Mouse (Mus musculus): Measurements from ENCODE around the gene Txndc11. TPM values are rescaled to one million over a fixed set of nuclear protein-coding genes. Genes with fewer than 3 reads are reported as not detected.
"Not testable (repeated sequence)": the region's sequence is repeated elsewhere in the genome, so short reads cannot be mapped to it uniquely, and the experiment has no call there.

The Txndc11 gene
- polyA plus RNA-seq, 1 experiment from 2014 or later, result 39.8 TPM

DNA sequence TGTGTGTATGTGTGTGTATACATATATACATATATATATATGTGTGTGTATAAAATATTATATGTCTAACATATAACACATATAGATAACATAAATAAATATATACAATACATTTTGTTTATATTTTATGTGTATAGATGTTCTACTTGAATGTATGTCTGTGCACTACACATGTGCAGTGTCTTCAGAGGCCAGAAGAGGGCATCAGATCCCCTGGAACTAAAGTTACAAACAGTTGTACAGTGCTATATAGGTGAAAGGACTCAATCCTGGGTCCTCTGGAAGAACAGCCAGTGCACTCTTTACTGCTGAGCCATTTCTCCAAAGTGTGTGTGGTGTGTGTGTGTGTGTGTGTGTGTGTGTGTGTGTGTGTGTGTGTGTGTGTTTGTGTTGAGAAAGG, 20.1 kb upstream of the Txndc11 start:
- Histone ChIP-seq H3K9me3 (0 out of 2 replicates have a peak, but pooled peaks cover 8% of the 10 kb centered on the region), H3K9ac (no peak overlapping the region), H3K4me3 (no peak overlapping the region), H3K4me1 (no peaks in the 10 kb centered on the region), H3K27me3 (no peaks in the 10 kb centered on the region), H3K36me3 (peaks cover 72% of the 10 kb centered on the region), H3K27ac (no peak overlapping the region), H3K4me2 (replicated peaks) (no peak overlapping the region)
- ATAC-seq (ENCODE audit: low FRiP score, low read depth), result no peak

DNA sequence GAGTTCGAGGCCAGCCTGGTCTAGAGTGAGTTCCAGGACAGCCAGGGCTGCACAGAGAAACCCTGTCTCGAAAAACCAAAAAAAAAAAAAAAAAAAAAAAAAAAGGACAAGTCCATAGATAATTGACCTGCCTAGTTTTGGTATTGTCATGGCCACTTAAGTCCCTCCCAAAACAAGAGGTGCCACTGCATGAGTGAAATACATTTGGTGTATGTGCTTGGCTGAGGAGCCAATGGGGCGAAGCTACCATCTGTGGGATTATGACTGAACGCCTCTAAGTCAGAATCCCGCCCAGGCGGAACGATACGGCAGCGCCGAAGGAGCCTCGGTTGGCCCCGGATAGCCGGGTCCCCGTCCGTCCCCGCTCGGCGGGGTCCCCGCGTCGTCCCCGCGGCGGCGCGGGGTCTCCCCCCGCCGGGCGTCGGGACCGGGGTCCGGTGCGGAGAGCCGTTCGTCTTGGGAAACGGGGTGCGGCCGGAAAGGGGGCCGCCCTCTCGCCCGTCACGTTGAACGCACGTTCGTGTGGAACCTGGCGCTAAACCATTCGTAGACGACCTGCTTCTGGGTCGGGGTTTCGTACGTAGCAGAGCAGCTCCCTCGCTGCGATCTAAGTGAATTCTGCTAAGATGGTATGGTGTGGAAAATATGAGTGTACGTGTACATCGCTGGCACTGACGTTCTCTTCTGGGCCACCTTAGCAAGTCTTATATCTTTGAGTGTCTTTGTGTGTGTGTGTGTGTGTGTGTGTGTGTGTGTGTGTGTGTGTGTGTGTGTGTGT, 9.4 kb upstream of the Txndc11 start:
- not testable (repeated sequence) for H3K9me3 ChIP-seq; ATAC-seq (ENCODE audit: low FRiP score, low read depth); H3K4me2 ChIP-seq (replicated peaks); H3K27ac ChIP-seq; H3K9ac ChIP-seq; H3K4me3 ChIP-seq; H3K4me1 ChIP-seq; H3K27me3 ChIP-seq
- 12% methylated on average over 56 of the region's 56 CpGs for WGBS
- peaks cover 71% of the 10 kb centered on the region for H3K36me3 ChIP-seq

DNA sequence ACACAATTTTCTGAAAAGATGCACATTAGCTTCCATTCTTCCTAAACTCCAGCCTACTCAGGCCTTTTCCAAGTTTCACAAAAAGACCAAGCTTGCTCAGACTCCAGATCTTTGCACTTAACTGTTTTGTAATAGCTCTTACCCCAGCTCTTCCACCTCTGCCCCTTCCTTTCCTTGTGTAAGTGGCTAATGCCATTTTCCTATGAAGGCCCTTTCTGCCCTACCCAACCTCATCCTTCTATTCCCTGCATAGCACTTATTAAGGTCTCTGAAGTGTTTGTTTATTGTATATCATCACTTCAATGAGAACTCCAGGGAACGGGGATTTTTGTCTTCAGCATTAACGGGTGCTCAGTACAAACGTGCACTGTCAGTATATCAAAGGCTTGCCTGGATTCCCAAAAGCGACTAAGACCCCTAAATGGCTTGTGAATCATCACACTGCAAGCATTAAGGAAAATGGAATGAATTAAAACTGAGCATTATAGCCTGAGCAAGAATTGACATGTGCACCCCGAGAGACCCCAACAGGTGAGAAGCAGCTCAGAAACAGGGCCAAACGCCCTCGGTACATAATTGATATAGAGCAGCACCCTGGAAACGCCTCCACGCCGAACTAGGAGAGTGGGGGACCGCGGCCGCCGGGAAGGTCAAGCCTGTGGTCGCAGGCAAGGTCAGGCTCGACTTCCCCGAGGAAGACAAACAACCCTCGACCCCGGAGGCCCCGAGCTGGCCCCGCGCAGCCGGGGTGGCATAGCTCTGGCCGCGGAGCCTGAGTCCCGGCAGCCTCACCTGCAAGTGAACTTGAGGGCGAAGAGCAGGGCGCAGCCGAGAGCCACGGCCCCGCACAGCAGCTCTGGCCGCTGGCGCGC, 738 bp downstream of the Txndc11 start:
- Histone ChIP-seq H3K4me3 (peak overlapping the region; percentile 98), H3K27ac (peak overlapping the region; percentile 87), H3K27me3 (no peaks in the 10 kb centered on the region), H3K9ac (peak overlapping the region; percentile 95), H3K4me2 (replicated peaks) (peak overlapping the region; percentile 77), H3K36me3 (peaks cover 19% of the 10 kb centered on the region), H3K4me1 (peaks cover 30% of the 10 kb centered on the region), H3K9me3 (no peaks in the 10 kb centered on the region)
- WGBS, result under 1% methylated on average over 34 of the region's 34 CpGs
- no peak for ATAC-seq (ENCODE audit: low FRiP score, low read depth)

DNA sequence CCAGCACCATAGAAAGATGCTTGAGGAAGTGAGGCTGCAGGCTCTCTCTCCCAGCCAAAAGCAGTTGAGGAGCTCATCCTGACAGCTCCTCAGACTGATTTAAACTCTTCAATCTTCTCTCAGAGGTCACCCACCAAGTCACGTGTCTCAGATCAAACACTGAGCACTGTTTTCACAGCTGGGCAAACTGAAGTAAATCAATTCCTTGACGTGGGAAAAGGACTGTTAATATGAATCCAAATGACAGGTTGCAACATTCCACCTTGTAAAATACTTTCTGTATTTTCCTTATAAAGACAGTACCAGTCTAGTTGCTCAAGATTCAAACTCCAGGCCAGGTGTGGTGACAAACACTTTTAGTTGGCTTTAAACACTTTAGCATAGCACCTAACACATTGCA, 1.6 kb downstream of the Txndc11 start:
- peak overlapping the region; percentile 77 for H3K4me2 ChIP-seq (replicated peaks)
- ATAC-seq (ENCODE audit: low FRiP score, low read depth), result no peak
- peaks cover 30% of the 10 kb centered on the region for H3K4me1 ChIP-seq
- WGBS, result 7% methylated on average over 2 of the region's 2 CpGs
- H3K27me3 ChIP-seq, result no peaks in the 10 kb centered on the region
- peaks cover 22% of the 10 kb centered on the region for H3K36me3 ChIP-seq
- H3K9me3 ChIP-seq, result no peaks in the 10 kb centered on the region
- H3K27ac ChIP-seq, result no peak overlapping the region
- peak overlapping the region; percentile 95 for H3K9ac ChIP-seq
- H3K4me3 ChIP-seq, result peak overlapping the region; percentile 98

DNA sequence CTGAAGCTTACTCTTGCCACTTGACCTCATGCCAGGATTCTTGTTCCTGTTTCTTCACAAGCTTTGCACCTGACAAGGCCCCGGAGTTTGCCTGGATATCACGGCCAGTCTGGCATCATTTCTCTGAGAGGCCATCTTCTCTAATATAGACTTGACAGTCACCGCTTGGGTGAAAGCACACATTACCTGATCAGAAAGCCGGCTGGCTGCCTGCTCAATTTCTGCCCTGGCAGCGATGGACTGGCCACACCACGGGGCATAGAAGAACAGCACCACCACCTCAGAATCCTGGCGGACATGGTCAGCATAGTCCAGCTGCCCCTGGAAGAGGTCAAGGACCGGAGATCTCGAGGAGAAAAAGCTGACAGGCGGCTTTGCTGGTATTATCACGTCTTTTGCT, 6.1 kb downstream of the Txndc11 start:
- 92% methylated on average over 11 of the region's 11 CpGs for WGBS
- no peak overlapping the region for H3K27ac ChIP-seq
- no peak overlapping the region for H3K4me2 ChIP-seq (replicated peaks)
- no peak for ATAC-seq (ENCODE audit: low FRiP score, low read depth)
- H3K9me3 ChIP-seq, result no peaks in the 10 kb centered on the region
- no peak overlapping the region for H3K4me3 ChIP-seq
- peaks cover 43% of the 10 kb centered on the region for H3K36me3 ChIP-seq
- H3K9ac ChIP-seq, result 0 out of 2 replicates have a peak overlapping the region, but pooled peaks have one; percentile 9
- H3K4me1 ChIP-seq, result peaks cover 17% of the 10 kb centered on the region
- H3K27me3 ChIP-seq, result no peaks in the 10 kb centered on the region

DNA sequence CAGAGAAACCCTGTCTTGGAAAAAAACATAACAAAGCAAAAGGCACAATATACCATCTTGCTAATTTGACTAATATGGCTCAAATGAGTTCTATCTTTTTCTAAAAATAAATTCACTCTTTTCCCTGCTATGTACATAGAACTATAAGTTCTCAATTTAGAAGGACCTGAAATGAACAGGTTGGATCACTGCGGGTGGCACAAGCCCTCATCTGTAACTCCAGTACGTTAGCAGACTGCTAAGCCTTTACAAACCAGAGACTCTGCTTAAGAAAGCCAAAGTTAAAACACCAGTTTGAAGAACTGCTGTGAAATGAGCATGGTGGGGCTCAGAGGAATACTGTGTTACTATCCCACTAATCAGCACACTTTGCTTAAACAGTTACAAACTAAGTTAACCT, 9.1 kb downstream of the Txndc11 start:
- ATAC-seq (ENCODE audit: low FRiP score, low read depth), result no peak
- Histone ChIP-seq H3K27ac (no peak overlapping the region), H3K4me3 (no peak overlapping the region), H3K36me3 (peaks cover 65% of the 10 kb centered on the region), H3K27me3 (no peaks in the 10 kb centered on the region), H3K4me1 (no peaks in the 10 kb centered on the region), H3K9ac (no peak overlapping the region), H3K4me2 (replicated peaks) (no peak overlapping the region), H3K9me3 (no peaks in the 10 kb centered on the region)
- 88% methylated on average over 2 of the region's 2 CpGs for WGBS

DNA sequence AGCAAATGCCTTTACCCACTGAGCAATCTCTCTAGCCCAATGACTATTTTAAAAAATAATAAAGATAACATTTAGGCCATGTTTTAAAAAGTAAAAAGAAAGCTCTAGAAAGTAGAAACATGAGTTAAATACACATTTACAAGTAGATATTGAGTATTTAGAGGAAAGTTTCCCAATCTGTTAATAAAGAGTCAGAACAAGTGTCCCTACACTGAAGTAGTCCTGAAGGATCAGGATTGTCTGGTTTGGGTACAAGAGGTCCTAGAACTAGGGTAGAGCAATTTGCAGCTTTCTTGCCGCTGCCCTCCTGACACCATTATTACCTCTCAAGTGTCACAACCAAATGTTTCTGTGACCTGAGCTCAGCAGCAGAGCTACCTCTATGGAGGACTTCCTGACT, 10.3 kb downstream of the Txndc11 start:
- Histone ChIP-seq H3K4me3 (no peak overlapping the region), H3K27ac (no peak overlapping the region), H3K4me2 (replicated peaks) (no peak overlapping the region), H3K9me3 (no peaks in the 10 kb centered on the region), H3K9ac (no peak overlapping the region), H3K36me3 (peaks cover 76% of the 10 kb centered on the region), H3K4me1 (no peaks in the 10 kb centered on the region), H3K27me3 (no peaks in the 10 kb centered on the region)
- no peak for ATAC-seq (ENCODE audit: low FRiP score, low read depth)
- 81% methylated on average over 1 of the region's 1 CpGs for WGBS

DNA sequence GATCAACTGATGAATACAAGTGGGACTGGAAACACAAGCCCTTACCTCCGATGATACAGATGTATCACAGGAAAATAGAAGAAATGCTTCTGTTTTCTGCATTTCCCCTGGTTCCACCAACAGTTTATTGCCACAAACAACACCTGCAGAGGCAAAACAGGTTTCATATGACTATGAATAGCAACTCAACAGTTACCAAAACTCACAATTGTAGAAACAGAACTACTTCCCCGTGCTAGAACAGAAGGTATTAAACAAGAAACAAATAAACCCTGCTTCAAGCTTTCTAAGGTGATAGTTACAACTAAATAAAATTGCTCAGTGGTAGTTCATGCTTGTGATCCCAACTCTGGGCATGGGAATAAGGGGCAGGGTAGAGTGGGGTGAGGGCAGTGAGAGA, 11.8 kb downstream of the Txndc11 start:
- H3K36me3 ChIP-seq, result peaks cover 74% of the 10 kb centered on the region

DNA sequence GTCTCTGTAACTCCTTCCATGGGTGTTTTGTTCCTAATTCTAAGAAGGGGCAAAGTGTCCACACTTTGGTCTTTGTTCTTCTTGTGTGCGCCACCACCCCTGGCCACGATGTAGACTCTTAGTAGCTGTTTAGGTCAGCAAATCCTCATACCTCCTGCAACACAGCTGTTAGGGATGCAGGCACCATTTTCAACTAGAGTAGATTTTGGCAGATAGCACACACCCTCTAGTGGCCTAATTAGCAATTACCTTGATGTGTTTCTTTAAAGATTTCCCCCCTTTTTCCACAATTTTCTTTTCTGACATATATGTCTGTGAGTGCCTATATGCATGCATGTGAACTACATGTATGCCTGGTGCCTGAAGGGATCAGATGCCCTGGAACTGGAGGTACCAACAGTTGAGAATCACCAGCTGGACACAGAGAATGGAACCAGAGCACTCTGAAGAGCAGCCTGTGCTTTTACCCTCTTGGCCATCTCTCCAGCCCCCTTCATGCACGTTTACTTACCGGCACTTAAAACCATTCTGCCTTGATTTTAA, 25.2 kb downstream of the Txndc11 start:
- 73% methylated on average over 4 of the region's 4 CpGs for WGBS

More for the DNA sequence above, 11.8 kb downstream of the Txndc11 start:
- Histone ChIP-seq H3K9me3 (no peaks in the 10 kb centered on the region), H3K4me2 (replicated peaks) (no peak overlapping the region), H3K27ac (no peak overlapping the region), H3K4me3 (no peak overlapping the region), H3K4me1 (no peaks in the 10 kb centered on the region), H3K27me3 (no peaks in the 10 kb centered on the region), H3K9ac (no peak overlapping the region)
- ATAC-seq (ENCODE audit: low FRiP score, low read depth), result no peak
- WGBS, result 93% methylated on average over 2 of the region's 2 CpGs

DNA sequence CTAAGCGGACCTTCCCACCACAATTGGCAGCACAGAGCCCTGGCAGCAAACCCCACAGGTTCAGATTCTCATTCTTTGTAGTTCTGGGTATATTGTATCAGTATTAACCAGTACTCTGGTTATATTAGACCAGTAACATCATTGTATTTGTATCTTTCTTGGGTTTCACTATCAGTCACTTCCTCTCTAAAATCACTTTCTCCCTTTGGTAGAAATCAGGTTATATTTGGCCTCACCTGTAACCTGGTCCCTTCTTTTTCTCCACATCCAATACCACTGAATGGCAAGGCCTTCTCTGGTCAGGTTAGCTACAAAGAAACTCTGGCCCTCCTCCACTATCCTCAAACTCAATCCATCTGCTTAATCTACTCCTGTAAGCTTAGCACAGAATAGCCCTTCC, 29.5 kb downstream of the Txndc11 start:
- no peak overlapping the region for H3K9ac ChIP-seq
- no peak for ATAC-seq (ENCODE audit: low FRiP score, low read depth)

More for the DNA sequence above, 25.2 kb downstream of the Txndc11 start:
- Histone ChIP-seq H3K4me2 (replicated peaks) (no peak overlapping the region), H3K36me3 (peaks cover 38% of the 10 kb centered on the region), H3K27ac (no peak overlapping the region), H3K27me3 (no peaks in the 10 kb centered on the region), H3K4me3 (no peak overlapping the region), H3K9me3 (no peaks in the 10 kb centered on the region), H3K9ac (no peak overlapping the region), H3K4me1 (no peaks in the 10 kb centered on the region)
- ATAC-seq (ENCODE audit: low FRiP score, low read depth), result no peak

DNA sequence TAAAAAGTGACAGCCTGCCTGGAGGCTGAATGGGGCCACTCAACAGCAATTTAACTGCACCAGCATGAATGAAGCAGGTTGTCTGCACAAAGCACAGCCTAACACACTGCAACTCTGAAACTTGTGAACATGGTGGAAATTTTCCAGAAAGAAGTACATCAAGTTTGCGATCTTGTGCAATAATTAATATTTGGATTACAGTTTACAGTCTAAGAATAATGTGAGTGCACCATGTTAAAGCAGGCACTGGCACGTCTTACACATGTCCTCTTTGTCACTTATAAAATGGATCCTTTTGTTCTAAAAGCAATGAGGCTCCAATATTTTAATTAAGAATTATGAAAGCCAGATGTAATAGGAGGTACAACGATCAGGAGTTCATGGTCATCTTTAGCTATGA, 37.1 kb downstream of the Txndc11 start:
- WGBS, result 75% methylated on average over 3 of the region's 3 CpGs
- peaks cover 40% of the 10 kb centered on the region for H3K36me3 ChIP-seq
- H3K4me2 ChIP-seq (replicated peaks), result no peak overlapping the region
- H3K4me3 ChIP-seq, result no peak overlapping the region
- H3K27ac ChIP-seq, result no peak overlapping the region
- H3K4me1 ChIP-seq, result peaks cover 13% of the 10 kb centered on the region
- ATAC-seq (ENCODE audit: low FRiP score, low read depth), result no peak
- H3K27me3 ChIP-seq, result no peaks in the 10 kb centered on the region
- no peaks in the 10 kb centered on the region for H3K9me3 ChIP-seq
- H3K9ac ChIP-seq, result no peak overlapping the region

More for the DNA sequence above, 29.5 kb downstream of the Txndc11 start:
- no peak overlapping the region for H3K4me2 ChIP-seq (replicated peaks)
- no peak overlapping the region for H3K4me3 ChIP-seq
- 95% methylated on average over 1 of the region's 1 CpGs for whole genome bisulfite sequencing
- no peaks in the 10 kb centered on the region for H3K27me3 ChIP-seq
- H3K9me3 ChIP-seq, result no peaks in the 10 kb centered on the region
- H3K27ac ChIP-seq, result no peak overlapping the region
- peaks cover 46% of the 10 kb centered on the region for H3K36me3 ChIP-seq
- no peaks in the 10 kb centered on the region for H3K4me1 ChIP-seq

DNA sequence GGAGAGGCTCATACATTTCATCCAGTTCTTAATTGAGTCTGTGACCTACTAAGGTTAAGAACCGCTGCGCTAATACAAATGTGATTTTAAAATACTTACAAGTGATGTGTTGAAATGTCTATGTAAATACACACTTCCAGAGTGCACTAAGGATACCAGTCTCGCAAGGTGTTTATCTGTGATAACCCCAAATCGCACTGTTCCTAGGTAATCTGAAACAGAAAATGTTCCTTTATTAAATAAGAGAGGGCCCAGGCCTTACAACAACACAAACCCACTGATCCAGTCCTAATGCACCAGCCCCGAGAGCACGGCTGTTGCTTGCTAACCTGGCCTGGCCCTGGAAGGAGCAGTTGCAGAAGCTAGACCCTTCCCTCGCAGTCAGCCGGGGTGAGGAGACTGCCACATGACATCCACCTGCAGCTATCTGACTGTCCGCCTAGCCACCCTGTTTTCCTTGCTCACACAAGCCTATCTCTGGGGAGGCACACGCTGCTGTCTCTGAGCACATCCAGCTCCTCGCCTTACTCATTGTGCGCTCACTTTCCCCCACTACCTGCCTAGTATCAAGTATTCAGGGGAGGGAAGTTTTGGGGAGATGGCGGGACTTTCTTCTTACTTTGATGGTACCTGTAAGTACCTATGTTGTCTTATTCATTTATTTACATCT, 40.6 kb downstream of the Txndc11 start:
- H3K9ac ChIP-seq, result no peak overlapping the region
- H3K9me3 ChIP-seq, result no peaks in the 10 kb centered on the region
- peaks cover 56% of the 10 kb centered on the region for H3K36me3 ChIP-seq
- no peak overlapping the region for H3K4me2 ChIP-seq (replicated peaks)
- H3K4me1 ChIP-seq, result peaks cover 13% of the 10 kb centered on the region
- H3K4me3 ChIP-seq, result no peak overlapping the region
- H3K27ac ChIP-seq, result no peak overlapping the region
- WGBS, result 93% methylated on average over 13 of the region's 13 CpGs
- H3K27me3 ChIP-seq, result no peaks in the 10 kb centered on the region
- no peak for ATAC-seq (ENCODE audit: low FRiP score, low read depth)
